Mouse (Mus musculus) MEL (cell line): ENCODE measurements around the gene Myl6. TPM values are rescaled to one million over a fixed set of nuclear protein-coding genes. Genes with fewer than 3 reads are reported as not detected.

Experiments used
- DNase-seq: peaks from one replicate; pipeline ENCODE4 v3.0.0; 2011; ENCODE audit warnings: low read depth, low spot score
- H3K27ac ChIP-seq: 2 replicates; pipeline ENCODE4 v1.5.1; 2012; ENCODE audit warnings: low read depth, mild to moderate bottlenecking, control low read depth, low read length, moderate library complexity; ENCODE audit not compliant: control insufficient read depth
- H3K27me3 ChIP-seq, 2 experiments: fragments of 150-350 bp in 1 of 2; sonication (generic) in 1 of 2; 2 replicates each; pipeline ENCODE4 v1.6.1; 2012; ENCODE audit warnings: low read length in 2 of 2, mild to moderate bottlenecking in 2 of 2, improper control_type of control experiment in 1 of 2, moderate library complexity in 1 of 2; ENCODE audit not compliant: insufficient read depth in 2 of 2, control insufficient read depth in 1 of 2
- H3K36me3 ChIP-seq, 2 experiments: 2 replicates each; pipeline ENCODE4 v1.6.1; 2012 to 2014; ENCODE audit warnings: low read length in 2 of 2, improper control_type of control experiment in 1 of 2, inconsistent platforms in 1 of 2, mild to moderate bottlenecking in 1 of 2; ENCODE audit not compliant: insufficient read depth in 2 of 2, control insufficient read depth in 1 of 2
- H3K4me1 ChIP-seq, 2 experiments: fragments of 150-350 bp in 1 of 2; sonication (generic) in 1 of 2; 2 replicates each; pipeline ENCODE4 v1.6.1; 2012; ENCODE audit warnings: low read length in 2 of 2, improper control_type of control experiment in 1 of 2, mild to moderate bottlenecking in 1 of 2; ENCODE audit not compliant: insufficient read depth in 2 of 2, control insufficient read depth in 1 of 2
- H3K4me3 ChIP-seq, 2 experiments: fragments of 150-350 bp in 1 of 2; sonication (generic) in 1 of 2; 2 replicates each; pipeline ENCODE4 v1.5.1; 2012; ENCODE audit warnings: low read depth in 2 of 2, low read length in 2 of 2, mild to moderate bottlenecking in 2 of 2, moderate library complexity in 2 of 2, control low read depth in 1 of 2, improper control_type of control experiment in 1 of 2; ENCODE audit not compliant: control insufficient read depth in 1 of 2, insufficient read depth in 1 of 2
- H3K79me2 ChIP-seq: 2 replicates; pipeline ENCODE4 v1.6.1; 2012; ENCODE audit warnings: mild to moderate bottlenecking, low read length, moderate library complexity; ENCODE audit not compliant: control insufficient read depth, poor library complexity, insufficient read depth
- H3K9ac ChIP-seq: 2 replicates; pipeline ENCODE4 v1.6.1; 2012; ENCODE audit warnings: low read depth, mild to moderate bottlenecking, control low read depth, low read length, moderate library complexity; ENCODE audit not compliant: control insufficient read depth, poor library complexity, severe bottlenecking
- H3K9me3 ChIP-seq: fragments of 150-350 bp; sonication (generic); replicated peaks from 2 replicates; pipeline ENCODE4 v1.6.1; 2012; ENCODE audit warnings: mild to moderate bottlenecking, low read length, improper control_type of control experiment, moderate library complexity; ENCODE audit not compliant: insufficient read depth
- EP300 ChIP-seq, 2 experiments: IDR thresholded peaks; 2 replicates each; pipeline ENCODE4 v1.6.1; 2011; ENCODE audit warnings: improper control_type of control experiment in 2 of 2, low read length in 2 of 2, low read depth in 1 of 2, mild to moderate bottlenecking in 1 of 2
- ETS1 ChIP-seq: IDR thresholded peaks from 2 replicates; pipeline ENCODE4 v1.6.1; 2012; ENCODE audit warnings: low read depth, mild to moderate bottlenecking, inconsistent platforms, low read length, improper control_type of control experiment, moderate library complexity
- GATA1 ChIP-seq: IDR thresholded peaks from 2 replicates; pipeline ENCODE4 v1.6.1; 2011; ENCODE audit warnings: low read depth, low read length, improper control_type of control experiment
- MAZ ChIP-seq: IDR thresholded peaks from 2 replicates; pipeline ENCODE4 v1.6.1; 2012; ENCODE audit warnings: low read depth, mild to moderate bottlenecking, inconsistent platforms, low read length, improper control_type of control experiment
- MYC ChIP-seq: IDR thresholded peaks from 2 replicates; pipeline ENCODE4 v1.6.1; 2011; ENCODE audit warnings: low read depth, mild to moderate bottlenecking, low read length, improper control_type of control experiment, moderate library complexity
- RAD21 ChIP-seq: IDR thresholded peaks from 2 replicates; pipeline ENCODE4 v1.6.1; 2011; ENCODE audit warnings: mild to moderate bottlenecking, low read depth, low read length, improper control_type of control experiment
- RCOR1 ChIP-seq: IDR thresholded peaks from 2 replicates; pipeline ENCODE4 v1.6.1; 2012; ENCODE audit warnings: low read depth, mild to moderate bottlenecking, inconsistent platforms, low read length, improper control_type of control experiment
- TAL1 ChIP-seq: IDR thresholded peaks from 2 replicates; pipeline ENCODE4 v1.6.1; 2012; ENCODE audit warnings: mild to moderate bottlenecking, inconsistent platforms, low read length, moderate library complexity, mixed read lengths
- TBP ChIP-seq: IDR thresholded peaks from 2 replicates; pipeline ENCODE4 v1.8.0; 2011; ENCODE audit warnings: low read depth, low read length, improper control_type of control experiment
- UBTF ChIP-seq: IDR thresholded peaks from 2 replicates; pipeline ENCODE4 v1.6.1; 2012; ENCODE audit warnings: low read depth, mild to moderate bottlenecking, inconsistent platforms, low read length, improper control_type of control experiment, moderate library complexity, borderline replicate concordance; ENCODE audit not compliant: insufficient read depth
- ZC3H11A ChIP-seq: IDR thresholded peaks from 2 replicates; pipeline ENCODE4 v1.6.1; 2012; ENCODE audit warnings: low read depth, mild to moderate bottlenecking, inconsistent platforms, low read length, improper control_type of control experiment
- ZMIZ1 ChIP-seq: IDR thresholded peaks from 2 replicates; pipeline ENCODE4 v1.6.1; 2012; ENCODE audit warnings: low read depth, mild to moderate bottlenecking, inconsistent platforms, low read length, improper control_type of control experiment, moderate library complexity
- ZNF384 ChIP-seq: IDR thresholded peaks from 2 replicates; pipeline ENCODE4 v1.6.1; 2012; ENCODE audit warnings: low read depth, mild to moderate bottlenecking, inconsistent platforms, low read length, improper control_type of control experiment
- polyA plus RNA-seq, 2 experiments: library from polyadenylated mRNA; stranded (reverse) in 1 of 2; unstranded in 1 of 2; fragments of >175 nt in 1 of 2; fragments of >200 nt in 1 of 2; gene quantifications; 2 replicates each; pipeline versions ENCODE4 v1.2.1 to v1.2.4; 2012; ENCODE audit warnings: low replicate concordance in 2 of 2, low read depth in 1 of 2; ENCODE audit not compliant: insufficient read length in 2 of 2, insufficient read depth in 1 of 2, missing spikeins in 1 of 2
- total RNA-seq: library from RNA; depleted of rRNA; stranded (reverse); fragments of 300-350 nt; gene quantifications from 2 replicates; pipeline ENCODE4 v1.2.3, GENCODE M21; 2012

The Myl6 gene
- total and polyA plus RNA-seq, 3 experiments, result 399 to 589 TPM; not detected in 1

DNA sequence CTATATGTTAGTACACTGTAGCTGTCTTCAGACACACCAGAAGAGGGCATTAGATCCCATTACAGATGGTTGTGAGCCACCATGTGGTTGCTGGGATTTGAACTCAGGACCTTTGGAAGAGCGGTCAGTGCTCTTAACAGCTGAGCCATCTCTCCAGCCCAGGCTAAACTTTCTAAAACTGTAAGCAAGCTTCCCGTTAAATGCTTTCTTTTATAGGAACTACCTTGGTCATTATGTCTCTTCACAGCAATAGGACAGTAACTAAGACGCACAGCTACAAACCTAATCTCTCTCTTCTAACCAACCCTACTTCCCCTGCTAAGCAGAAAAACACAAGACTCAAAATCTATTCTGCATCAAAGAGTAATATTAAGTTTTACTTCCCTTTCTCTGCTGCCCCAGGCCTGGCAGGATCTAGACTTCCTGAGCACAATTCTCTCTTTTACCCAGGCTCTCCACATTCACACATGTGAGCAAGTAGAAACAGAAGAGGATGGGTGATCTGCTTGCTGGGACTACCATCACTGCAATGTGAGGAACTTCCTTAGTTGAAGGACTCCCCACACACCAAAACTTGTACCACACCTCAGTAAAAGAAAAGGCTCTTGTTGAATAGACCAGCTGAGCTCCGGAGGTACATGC is 41.8 kb upstream of the Myl6 start:
- Histone ChIP-seq H3K9ac (peak overlapping the region; percentile 64), H3K79me2 (no peaks in the 10 kb centered on the region), H3K4me3 (peak overlapping the region; percentile 40 to 54)
- peak; percentile 83 for DNase-seq
- peak; percentile 74 for TF ChIP-seq TBP
- TF ChIP-seq RAD21, result no peak
- 0 out of 2 replicates have a peak, but pooled peaks have one; percentile 3 for TF ChIP-seq GATA1
- no peak for TF ChIP-seq MAZ
- no peak for TF ChIP-seq ZMIZ1
- no peak for TF ChIP-seq UBTF
- peak in 1 of 2 experiments; percentile 19; a peak in 1 of 4 replicates for TF ChIP-seq EP300 (IDR thresholded peaks at IDR 0.05; ENCODE audit: low read depth in 1 of 2, low read length in 2 of 2)
- TF ChIP-seq TAL1, result no peak
- TF ChIP-seq, all 39 proteins: peak for 3
- H3K27ac ChIP-seq, result peak overlapping the region; percentile 80
- peaks cover 0 to 7% of the 10 kb centered on the region in 2 experiments; a peak in 2 of 4 replicates for H3K36me3 ChIP-seq
- no peaks in the 10 kb centered on the region for H3K27me3 ChIP-seq
- peaks cover 0 to 11% of the 10 kb centered on the region in 2 experiments; a peak in 2 of 4 replicates for H3K4me1 ChIP-seq
- no peaks in the 10 kb centered on the region for H3K9me3 ChIP-seq

DNA sequence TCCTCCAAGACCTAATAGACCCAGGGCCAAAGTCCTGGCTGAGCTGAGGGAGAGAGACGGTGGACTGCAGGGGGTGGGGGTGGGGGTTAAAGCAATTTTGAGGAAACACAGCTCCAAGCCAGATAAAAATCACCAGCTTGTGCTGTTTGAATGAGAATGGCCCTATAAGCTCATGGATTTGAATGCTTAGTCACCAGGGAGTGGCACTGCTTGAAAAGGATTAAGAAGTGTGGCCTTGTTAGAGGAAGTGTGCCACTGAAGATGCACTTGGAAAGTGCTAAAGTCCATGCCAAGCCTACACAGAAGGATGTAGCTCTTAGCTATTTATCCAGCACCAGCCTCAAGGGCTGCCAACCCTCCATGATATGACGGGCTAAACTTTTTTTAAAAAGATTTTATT is 41.3 kb upstream of the Myl6 start:
- Histone ChIP-seq H3K4me1 (peaks cover 0 to 11% of the 10 kb centered on the region in 2 experiments; a peak in 2 of 4 replicates), H3K79me2 (no peaks in the 10 kb centered on the region), H3K27me3 (no peaks in the 10 kb centered on the region), H3K9ac (no peak overlapping the region), H3K36me3 (peaks cover 0 to 7% of the 10 kb centered on the region in 2 experiments; a peak in 2 of 4 replicates), H3K9me3 (no peaks in the 10 kb centered on the region), H3K4me3 (no peak overlapping the region), H3K27ac (peak overlapping the region; percentile 80)
- peak; percentile 79 for DNase-seq
- TF ChIP-seq ZMIZ1 (no peak), TAL1 (0 out of 2 replicates have a peak, but pooled peaks have one; percentile 26), ETS1 (peak; percentile 35; the same call in 1 of the 2 replicates), GATA1 (peak; percentile 48; the same call in 1 of the 2 replicates), ZNF384 (no peak; the same call in 1 of the 2 replicates), MYC (peak; percentile 21; the same call in 1 of the 2 replicates), EP300 (IDR thresholded peaks at IDR 0.05; ENCODE audit: low read depth in 1 of 2, low read length in 2 of 2) (peak; percentile 45 to 56; a peak in 3 of 4 replicates), ZC3H11A (no peak), RCOR1 (0 out of 2 replicates have a peak, but pooled peaks have one; percentile 20)
